Mouse (Mus musculus) Patski (cell line): ENCODE data around the gene Jam2. TPM values are rescaled to one million over a fixed set of nuclear protein-coding genes. Genes with fewer than 3 reads are reported as not detected.

ENCODE experiments used
- ATAC-seq: fragments of 100-300 bp; one replicate; pipeline ENCODE4 v1.8.0; 2021
- CTCF ChIA-PET: fragments of 350-600 bp; sonication (Branson Sonifier 250); formaldehyde crosslinking; loops from one replicate; lab custom pipeline; 2022; ENCODE audit warnings: inconsistent platforms; lab: Charles Lee
- POLR2A ChIA-PET: fragments of 350-600 bp; sonication (Branson Sonifier 250); formaldehyde crosslinking; loops from one replicate; lab custom pipeline; 2022; ENCODE audit warnings: antibody characterized with exemption, inconsistent platforms; lab: Charles Lee
- DNase-seq: peaks from one replicate; pipeline ENCODE4 v3.0.0-alpha.2; 2011; ENCODE audit warnings: low read depth, low spot score
- H3K27me3 ChIP-seq: fragments of 371-371 bp; one replicate; pipeline ENCODE4 v1.5.1; 2021
- CTCF ChIP-seq: fragments of 100-300 bp; IDR thresholded peaks from one replicate; pipeline ENCODE4 v1.5.1; 2021
- in situ Hi-C: fragments of 300-500 bp; cut with MboI; formaldehyde crosslinking; loops from 3 replicates; pipeline ENCODE4 v1.11.1; 2018; ENCODE audit warnings: low pct_unique_long_range_greater_than_20kb, mixed read lengths
- polyA plus RNA-seq: library from polyadenylated mRNA; unstranded; gene quantifications from one replicate; pipeline ENCODE4 v1.2.3, GENCODE M21; 2021

The Jam2 gene
- polyA plus RNA-seq, 1 experiment from 2014 or later, result 0.05 TPM

DNA sequence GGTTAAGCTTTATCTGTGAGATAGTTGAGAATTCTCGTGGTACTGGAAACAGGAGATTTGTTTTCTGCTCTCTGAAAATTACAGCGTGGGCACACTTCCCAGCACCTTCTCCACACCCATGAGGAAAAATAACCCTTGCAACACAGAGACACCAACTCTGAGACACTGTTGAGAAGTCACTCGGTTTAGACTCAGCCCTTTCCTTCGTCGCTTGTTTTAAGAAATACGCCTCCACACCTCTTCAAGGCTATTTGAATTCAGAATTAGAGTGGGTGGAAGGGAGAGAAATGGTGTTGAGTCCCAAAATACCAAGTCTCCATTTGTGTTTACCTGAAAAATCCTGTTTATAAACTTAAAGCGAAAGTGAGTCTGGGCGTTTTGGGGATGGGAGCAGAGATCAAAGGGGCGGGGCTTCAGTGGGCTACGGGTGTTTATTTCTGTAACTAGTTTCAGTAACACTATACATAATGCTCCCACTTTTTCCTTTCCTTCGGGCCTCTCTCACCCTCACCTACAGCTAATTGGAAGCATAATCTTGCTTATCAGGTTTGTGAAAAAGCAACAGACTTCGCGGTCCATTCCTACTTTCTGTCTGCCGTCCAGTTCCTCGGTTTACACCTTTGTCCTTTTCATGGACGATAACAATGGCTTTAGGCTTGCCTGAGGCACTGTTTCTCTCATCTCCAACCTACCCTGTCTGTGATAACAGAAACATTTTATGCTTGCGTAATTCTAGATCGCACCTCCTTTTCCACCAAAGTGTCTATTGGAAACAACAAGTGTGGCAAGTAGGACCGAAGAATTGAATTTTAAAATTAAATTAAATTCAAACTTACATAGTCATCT lies 4.1 kb upstream of the Jam2 start:
- TF ChIP-seq CTCF, result no peak
- ATAC-seq, result no peak
- ChIA-PET POLR2A (no interaction called here), CTCF (no interaction called here)
- peaks cover 6% of the 10 kb centered on the region for H3K27me3 ChIP-seq
- in situ Hi-C loops, result no loop called here
- no peak for DNase-seq

DNA sequence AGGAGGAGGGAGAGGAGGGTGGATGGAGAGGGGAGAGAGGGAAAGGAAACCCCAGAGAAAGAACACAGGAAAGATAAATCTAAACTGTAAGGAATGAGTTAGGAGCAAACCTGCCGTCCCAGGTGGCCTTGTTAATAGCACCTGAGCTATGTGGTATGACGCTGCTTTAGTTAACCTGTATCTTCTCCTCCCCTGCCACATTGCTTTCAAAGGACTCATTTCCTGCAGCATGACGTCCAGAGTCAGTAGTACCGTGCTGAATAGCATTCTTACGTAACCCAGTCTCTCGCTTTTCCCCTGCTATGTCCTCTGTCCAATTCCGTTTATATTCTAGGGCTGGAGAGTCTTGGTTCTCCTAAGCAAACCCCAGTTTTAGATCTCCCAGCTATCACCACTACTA lies 3.0 kb upstream of the Jam2 start:
- ChIA-PET POLR2A (no interaction called here), CTCF (no interaction called here)
- in situ Hi-C loops, result no loop called here
- no peak for TF ChIP-seq CTCF
- DNase-seq, result no peak
- peaks cover 6% of the 10 kb centered on the region for H3K27me3 ChIP-seq
- no peak for ATAC-seq

DNA sequence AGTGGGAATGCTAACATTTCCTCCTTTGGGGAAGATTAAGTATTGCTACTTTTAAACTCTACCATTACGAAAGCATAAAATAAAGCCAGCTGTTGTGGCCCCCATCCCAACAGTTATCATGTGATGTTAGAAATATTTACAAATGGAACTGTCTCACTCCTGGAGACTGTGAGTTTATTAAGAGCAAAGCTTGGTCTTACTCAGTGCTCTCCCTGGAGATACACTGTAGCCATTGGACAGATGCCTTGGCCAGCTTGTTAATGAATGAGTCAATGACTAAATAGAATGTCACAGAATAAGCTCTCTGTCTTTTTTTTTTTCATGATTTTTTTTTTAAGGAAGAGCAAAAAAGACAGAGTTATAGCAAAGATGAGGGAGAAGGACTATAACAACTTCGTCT lies 2.5 kb upstream of the Jam2 start:
- ATAC-seq (no peak), DNase-seq (no peak)
- ChIA-PET POLR2A (no interaction called here), CTCF (interaction anchor here (0.8 kb wide), 1 partner anchor 47 kb away, joined by 3 read pairs; no protein-coding TSS in a partner anchor)
- in situ Hi-C loops, result no loop called here
- no peak for TF ChIP-seq CTCF
- H3K27me3 ChIP-seq, result peaks cover 6% of the 10 kb centered on the region

DNA sequence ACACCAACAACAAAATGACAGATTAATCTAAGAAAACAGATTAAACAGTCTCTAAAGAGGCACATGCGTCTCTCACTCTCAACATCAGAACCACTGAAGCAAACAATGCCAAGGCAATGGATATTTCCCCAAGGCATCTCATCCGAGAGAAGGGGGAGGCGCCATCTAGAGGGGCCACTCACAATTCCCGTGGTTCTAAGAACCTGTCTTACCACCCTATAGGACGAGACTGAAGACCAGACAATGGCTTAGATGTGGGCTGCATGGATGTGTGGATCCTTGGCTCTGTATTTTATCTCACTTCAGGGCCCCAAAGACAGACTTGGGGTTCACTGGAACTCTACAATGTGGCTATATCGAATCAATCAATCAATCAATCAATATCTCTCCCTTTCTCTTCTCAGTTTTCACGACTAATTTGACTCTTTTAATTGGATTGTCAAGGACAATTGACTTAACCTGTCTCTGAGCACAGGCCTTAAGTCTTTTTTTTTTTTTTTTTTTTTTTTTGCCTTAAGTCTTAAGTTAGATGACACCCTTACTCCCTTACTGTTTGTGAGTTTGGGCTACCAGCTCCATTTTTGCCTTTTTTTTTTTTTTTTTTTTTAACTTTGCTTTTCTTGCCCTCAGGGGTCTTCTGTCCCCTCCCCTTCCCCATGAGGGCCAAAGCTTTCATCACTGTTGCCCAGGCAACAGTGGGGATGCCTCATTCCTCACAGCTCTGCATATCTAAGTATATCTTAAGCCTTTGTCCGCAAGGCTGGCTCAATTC lies 1.2 kb upstream of the Jam2 start:
- in situ Hi-C loops, result no loop called here
- ChIA-PET CTCF (no interaction called here), POLR2A (no interaction called here)
- ATAC-seq (no peak), DNase-seq (no peak)
- no peak for TF ChIP-seq CTCF
- H3K27me3 ChIP-seq, result peaks cover 6% of the 10 kb centered on the region

DNA sequence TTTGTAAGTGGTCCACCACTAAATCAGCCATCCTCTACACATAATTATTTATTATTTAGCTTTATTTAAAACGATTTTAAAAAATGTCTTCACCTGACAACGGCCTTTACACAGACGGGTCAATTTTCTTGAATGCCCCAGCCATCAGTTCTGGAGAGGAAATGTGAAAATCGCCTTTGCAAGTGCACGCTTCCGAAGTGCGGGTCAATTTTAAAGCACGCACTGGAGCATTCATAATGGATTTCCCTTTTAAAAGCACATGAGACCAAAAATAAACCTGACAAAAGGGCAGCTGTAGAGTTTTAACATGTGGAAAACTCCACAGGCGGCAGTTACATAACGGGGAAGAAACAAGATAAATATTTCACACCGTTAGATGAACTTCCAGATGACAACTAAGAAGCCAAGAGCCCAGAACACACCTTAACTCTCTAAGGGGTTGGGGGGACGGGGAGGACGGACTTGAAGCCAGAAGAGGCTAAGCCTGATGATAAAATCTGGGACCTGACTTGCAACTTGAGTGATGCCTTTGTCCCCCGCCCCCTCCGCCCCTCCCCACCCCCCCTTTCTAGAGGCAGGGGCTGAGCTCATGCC lies 558 bp upstream of the Jam2 start:
- DNase-seq, result no peak
- H3K27me3 ChIP-seq, result peaks cover 6% of the 10 kb centered on the region
- POLR2A ChIA-PET, result no interaction called here
- ATAC-seq, result no peak
- CTCF ChIA-PET, result no interaction called here
- in situ Hi-C loops, result no loop called here
- no peak for TF ChIP-seq CTCF

DNA sequence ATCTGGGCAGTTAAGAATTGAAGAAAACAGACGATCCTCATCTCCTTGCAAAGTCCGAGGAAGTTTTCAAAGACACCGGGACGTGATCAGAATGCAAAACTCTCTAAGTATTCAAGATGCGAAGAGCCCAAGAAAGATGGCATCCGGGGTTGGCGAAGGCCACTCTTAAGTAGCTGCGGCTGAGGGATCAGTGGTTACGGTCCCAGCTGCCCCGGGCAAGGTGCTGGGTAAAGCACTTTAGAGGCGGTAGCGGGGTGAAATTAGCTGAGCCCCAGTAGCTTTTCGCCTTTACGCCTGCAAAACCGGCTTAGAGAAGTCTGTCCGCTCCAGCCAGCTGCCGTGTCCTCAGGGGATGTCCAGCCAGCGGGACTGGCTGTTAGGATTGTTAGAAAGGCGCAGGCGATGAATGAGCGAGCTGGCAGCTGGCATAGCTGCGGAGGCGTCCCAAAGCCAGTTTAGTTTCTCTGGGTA lies 873 bp downstream of the Jam2 start:
- peaks cover 6% of the 10 kb centered on the region for H3K27me3 ChIP-seq
- ATAC-seq (peak; percentile 46), DNase-seq (no peak)
- in situ Hi-C loops, result no loop called here
- CTCF ChIA-PET, result interaction anchor here (1.2 kb wide), 1 partner anchor 9 kb away, joined by 4 read pairs; no protein-coding TSS in a partner anchor
- no peak for TF ChIP-seq CTCF
- POLR2A ChIA-PET, result no interaction called here

DNA sequence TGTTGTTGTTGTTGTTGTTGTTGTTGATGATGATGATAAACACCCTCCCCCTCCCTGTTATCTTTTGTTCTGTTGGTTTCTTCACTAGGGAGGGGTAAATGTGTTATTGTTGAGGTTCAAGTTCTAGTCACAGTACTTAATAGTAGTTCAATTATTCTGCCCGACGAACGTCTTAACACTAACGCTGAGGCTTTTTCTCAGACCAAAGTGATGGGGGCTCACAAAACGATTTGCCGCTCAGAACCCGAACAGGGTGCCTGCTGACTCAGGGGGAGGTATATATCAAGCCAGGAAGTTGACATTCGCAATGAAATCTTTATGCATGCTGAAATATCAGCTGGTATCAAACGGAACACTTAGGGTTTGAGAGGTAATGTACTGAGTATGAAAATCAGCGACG lies 1.4 kb downstream of the Jam2 start:
- POLR2A ChIA-PET, result no interaction called here
- in situ Hi-C loops, result no loop called here
- ATAC-seq, result no peak
- H3K27me3 ChIP-seq, result peaks cover 6% of the 10 kb centered on the region
- no peak for TF ChIP-seq CTCF
- CTCF ChIA-PET, result interaction anchor here (1.2 kb wide), 1 partner anchor 10 kb away, joined by 4 read pairs; no protein-coding TSS in a partner anchor
- no peak for DNase-seq

DNA sequence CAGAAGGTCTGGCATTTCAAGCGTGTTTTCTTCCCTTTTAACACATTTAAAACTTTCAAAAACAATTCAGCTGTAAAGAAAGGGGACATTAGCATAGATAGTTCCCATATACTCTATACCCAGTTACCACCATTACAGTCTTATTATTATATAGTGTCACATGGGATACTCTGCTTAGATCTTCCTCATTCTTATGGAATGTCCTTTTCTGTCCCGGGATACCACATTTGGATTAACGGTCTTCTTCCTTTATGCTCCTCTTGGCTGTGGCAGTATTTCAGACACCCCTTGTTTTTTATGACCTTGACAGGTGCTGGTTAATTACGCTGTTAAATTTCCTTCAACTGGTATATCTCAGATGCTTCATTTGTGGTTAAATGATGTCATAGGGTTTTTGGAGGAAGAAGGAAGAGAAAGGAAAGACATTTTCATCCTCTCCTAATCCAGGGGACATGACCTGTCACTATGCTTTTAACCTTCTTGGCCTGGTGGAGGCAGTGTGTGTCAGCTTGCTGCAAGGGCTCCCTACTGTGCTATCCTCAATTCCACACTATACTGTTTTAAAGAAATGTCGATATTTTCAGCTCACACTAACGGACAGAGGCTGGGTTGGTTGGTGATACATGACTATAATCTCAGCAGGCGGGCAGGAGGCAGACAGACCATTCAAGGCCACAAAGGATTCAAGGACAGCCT lies 2.3 kb downstream of the Jam2 start:
- no peak for TF ChIP-seq CTCF
- ChIA-PET POLR2A (no interaction called here), CTCF (no interaction called here)
- H3K27me3 ChIP-seq, result peaks cover 6% of the 10 kb centered on the region
- in situ Hi-C loops, result no loop called here
- no peak for ATAC-seq
- no peak for DNase-seq

DNA sequence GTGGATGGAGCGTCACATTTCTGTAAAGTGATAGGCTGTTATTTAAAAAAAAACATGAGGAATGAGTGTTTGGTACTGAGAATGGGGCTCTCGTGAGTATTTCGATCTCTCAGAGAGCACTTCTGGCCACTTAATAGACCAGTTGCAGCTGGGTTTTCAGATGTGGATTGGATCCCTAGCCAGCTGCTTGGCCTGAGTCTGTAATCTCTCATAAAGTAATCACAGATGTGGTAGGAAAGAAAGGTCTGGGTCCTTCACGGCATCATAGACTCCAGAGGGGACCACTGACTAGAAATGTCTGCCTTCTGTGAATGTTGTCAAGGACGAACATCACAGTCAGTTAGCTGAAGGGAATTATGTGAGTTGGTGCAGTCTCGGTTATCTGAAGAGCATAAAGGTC lies 4.5 kb downstream of the Jam2 start:
- DNase-seq (no peak), ATAC-seq (no peak)
- in situ Hi-C loops, result no loop called here
- peaks cover 6% of the 10 kb centered on the region for H3K27me3 ChIP-seq
- ChIA-PET POLR2A (no interaction called here), CTCF (no interaction called here)
- no peak for TF ChIP-seq CTCF
